Mouse (Mus musculus): ENCODE measurements around the gene Dnm3. TPM values are rescaled to one million over a fixed set of nuclear protein-coding genes. Genes with fewer than 3 reads are reported as not detected.
A peak's percentile ranks its signal among the peaks of the same experiment; 100 is the strongest.

Dnm3 gene
- polyA plus RNA-seq, 1 experiment from 2014 or later = 12.9 TPM

GRCm38 (mm10) chr1:162256912-162257607 is 220.8 kb downstream of the Dnm3 start:
- DNase-seq (ENCODE audit: low spot score) = no peak
- Histone ChIP-seq H3K4me3 (ENCODE audit: low read depth, low read length) (no peak overlapping the region), H3K36me3 (ENCODE audit: control insufficient read depth, insufficient read depth, low read length) (no peaks in the 10 kb centered on the region), H3K4me2 (ENCODE audit: low read depth) (no peak overlapping the region), H3K9ac (ENCODE audit: low read length) (no peak overlapping the region), H3K27ac (ENCODE audit: low read depth, low read length) (no peak overlapping the region), H3K9me3 (ENCODE audit: control insufficient read depth, low read length) (no peaks in the 10 kb centered on the region), H3K27me3 (ENCODE audit: control insufficient read depth, insufficient read depth, low read length) (no peaks in the 10 kb centered on the region), H3K4me1 (ENCODE audit: control insufficient read depth, insufficient read depth, low read length) (0 out of 2 replicates have a peak, but pooled peaks cover 7% of the 10 kb centered on the region)
- ATAC-seq (ENCODE audit: insufficient read depth, low FRiP score, low TSS enrichment) = no peak
- WGBS = 83% methylated on average over 6 of the region's 6 CpGs

DNA sequence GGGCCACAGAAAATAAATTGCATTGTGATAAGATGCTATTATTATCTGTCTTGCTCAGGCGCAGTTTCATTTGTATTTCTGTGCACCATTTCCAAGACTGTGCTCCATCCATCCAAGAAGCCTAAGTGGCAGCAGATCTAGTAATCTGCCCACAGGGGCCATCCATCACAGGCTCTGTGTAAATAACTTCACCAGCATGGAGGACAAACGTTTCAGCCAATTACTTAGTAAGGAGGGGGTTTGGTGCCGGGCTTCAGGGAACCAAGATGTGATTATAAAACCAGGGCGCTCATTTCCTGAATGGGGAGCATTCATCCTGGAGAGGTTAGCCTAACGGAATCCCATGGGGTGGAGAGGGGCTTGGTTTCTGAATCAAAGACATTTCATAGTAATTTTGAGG is 222.9 kb downstream of the Dnm3 start:
- no peaks in the 10 kb centered on the region for H3K36me3 ChIP-seq (ENCODE audit: control insufficient read depth, insufficient read depth, low read length)
- H3K4me1 ChIP-seq (ENCODE audit: control insufficient read depth, insufficient read depth, low read length) = 0 out of 2 replicates have a peak, but pooled peaks cover 7% of the 10 kb centered on the region
- H3K4me3 ChIP-seq (ENCODE audit: low read depth, low read length) = no peak overlapping the region
- WGBS = 30% methylated on average over 5 of the region's 5 CpGs
- H3K9ac ChIP-seq (ENCODE audit: low read length) = no peak overlapping the region
- H3K4me2 ChIP-seq (ENCODE audit: low read depth) = no peak overlapping the region
- ATAC-seq (ENCODE audit: insufficient read depth, low FRiP score, low TSS enrichment) (0 out of 2 replicates have a peak, but pooled peaks have one; percentile 55), DNase-seq (ENCODE audit: low spot score) (peak; percentile 59)
- no peaks in the 10 kb centered on the region for H3K27me3 ChIP-seq (ENCODE audit: control insufficient read depth, insufficient read depth, low read length)
- no peak overlapping the region for H3K27ac ChIP-seq (ENCODE audit: low read depth, low read length)
- no peaks in the 10 kb centered on the region for H3K9me3 ChIP-seq (ENCODE audit: control insufficient read depth, low read length)

GRCm38 (mm10) chr1:162253971-162254641 is 223.7 kb downstream of the Dnm3 start:
- H3K27ac ChIP-seq (ENCODE audit: low read depth, low read length) = no peak overlapping the region
- no peak overlapping the region for H3K4me3 ChIP-seq (ENCODE audit: low read depth, low read length)
- H3K36me3 ChIP-seq (ENCODE audit: control insufficient read depth, insufficient read depth, low read length) = no peaks in the 10 kb centered on the region
- no peak for ATAC-seq (ENCODE audit: insufficient read depth, low FRiP score, low TSS enrichment)
- no peaks in the 10 kb centered on the region for H3K9me3 ChIP-seq (ENCODE audit: control insufficient read depth, low read length)
- no peak overlapping the region for H3K4me2 ChIP-seq (ENCODE audit: low read depth)
- no peaks in the 10 kb centered on the region for H3K27me3 ChIP-seq (ENCODE audit: control insufficient read depth, insufficient read depth, low read length)
- no peak for DNase-seq (ENCODE audit: low spot score)
- 68% methylated on average over 8 of the region's 8 CpGs for WGBS
- no peak overlapping the region for H3K9ac ChIP-seq (ENCODE audit: low read length)
- H3K4me1 ChIP-seq (ENCODE audit: control insufficient read depth, insufficient read depth, low read length) = 0 out of 2 replicates have a peak, but pooled peaks cover 7% of the 10 kb centered on the region

GRCm38 (mm10) chr1:162252869-162253268 is 225.0 kb downstream of the Dnm3 start:
- H3K9ac ChIP-seq (ENCODE audit: low read length) = no peak overlapping the region
- DNase-seq (ENCODE audit: low spot score) (no peak), ATAC-seq (ENCODE audit: insufficient read depth, low FRiP score, low TSS enrichment) (no peak)
- H3K4me2 ChIP-seq (ENCODE audit: low read depth) = no peak overlapping the region
- H3K27ac ChIP-seq (ENCODE audit: low read depth, low read length) = no peak overlapping the region
- no peaks in the 10 kb centered on the region for H3K36me3 ChIP-seq (ENCODE audit: control insufficient read depth, insufficient read depth, low read length)
- 71% methylated on average over 2 of the region's 2 CpGs for whole genome bisulfite sequencing
- no peaks in the 10 kb centered on the region for H3K27me3 ChIP-seq (ENCODE audit: control insufficient read depth, insufficient read depth, low read length)
- no peaks in the 10 kb centered on the region for H3K9me3 ChIP-seq (ENCODE audit: control insufficient read depth, low read length)
- H3K4me1 ChIP-seq (ENCODE audit: control insufficient read depth, insufficient read depth, low read length) = 0 out of 2 replicates have a peak, but pooled peaks cover 7% of the 10 kb centered on the region
- H3K4me3 ChIP-seq (ENCODE audit: low read depth, low read length) = no peak overlapping the region

GRCm38 (mm10) chr1:162247216-162247615 is 230.6 kb downstream of the Dnm3 start:
- no peaks in the 10 kb centered on the region for H3K9me3 ChIP-seq (ENCODE audit: control insufficient read depth, low read length)
- H3K27ac ChIP-seq (ENCODE audit: low read depth, low read length) = no peak overlapping the region
- no peaks in the 10 kb centered on the region for H3K27me3 ChIP-seq (ENCODE audit: control insufficient read depth, insufficient read depth, low read length)
- no peak overlapping the region for H3K4me2 ChIP-seq (ENCODE audit: low read depth)
- no peak overlapping the region for H3K4me3 ChIP-seq (ENCODE audit: low read depth, low read length)
- no peaks in the 10 kb centered on the region for H3K36me3 ChIP-seq (ENCODE audit: control insufficient read depth, insufficient read depth, low read length)
- H3K4me1 ChIP-seq (ENCODE audit: control insufficient read depth, insufficient read depth, low read length) = peaks cover 3% of the 10 kb centered on the region; the same call in 1 of the 2 replicates
- ATAC-seq (ENCODE audit: insufficient read depth, low FRiP score, low TSS enrichment) (no peak), DNase-seq (ENCODE audit: low spot score) (no peak)
- no peak overlapping the region for H3K9ac ChIP-seq (ENCODE audit: low read length)
- WGBS = 93% methylated on average over 5 of the region's 5 CpGs

- Histone ChIP-seq H3K36me3 (ENCODE audit: control insufficient read depth, insufficient read depth, low read length) (no peaks in the 10 kb centered on the region), H3K4me1 (ENCODE audit: control insufficient read depth, insufficient read depth, low read length) (peaks cover 3% of the 10 kb centered on the region; the same call in 1 of the 2 replicates), H3K4me3 (ENCODE audit: low read depth, low read length) (no peak overlapping the region), H3K9me3 (ENCODE audit: control insufficient read depth, low read length) (no peaks in the 10 kb centered on the region), H3K4me2 (ENCODE audit: low read depth) (no peak overlapping the region), H3K9ac (ENCODE audit: low read length) (no peak overlapping the region), H3K27ac (ENCODE audit: low read depth, low read length) (0 out of 2 replicates have a peak overlapping the region, but pooled peaks have one; percentile 20), H3K27me3 (ENCODE audit: control insufficient read depth, insufficient read depth, low read length) (no peaks in the 10 kb centered on the region)
- ATAC-seq (ENCODE audit: insufficient read depth, low FRiP score, low TSS enrichment) (no peak), DNase-seq (ENCODE audit: low spot score) (peak; percentile 21)
- whole genome bisulfite sequencing = 44% methylated on average over 2 of the region's 2 CpGs
These were observed 234.2 kb downstream of the Dnm3 start for GRCm38 (mm10) chr1:162243651-162243990.

GRCm38 (mm10) chr1:162242980-162243650 is 234.7 kb downstream of the Dnm3 start:
- no peak overlapping the region for H3K9ac ChIP-seq (ENCODE audit: low read length)
- no peaks in the 10 kb centered on the region for H3K36me3 ChIP-seq (ENCODE audit: control insufficient read depth, insufficient read depth, low read length)
- H3K4me2 ChIP-seq (ENCODE audit: low read depth) = no peak overlapping the region
- WGBS = 58% methylated on average over 7 of the region's 7 CpGs
- peaks cover 3% of the 10 kb centered on the region; the same call in 1 of the 2 replicates for H3K4me1 ChIP-seq (ENCODE audit: control insufficient read depth, insufficient read depth, low read length)
- DNase-seq (ENCODE audit: low spot score) (no peak), ATAC-seq (ENCODE audit: insufficient read depth, low FRiP score, low TSS enrichment) (no peak)
- H3K27me3 ChIP-seq (ENCODE audit: control insufficient read depth, insufficient read depth, low read length) = no peaks in the 10 kb centered on the region
- H3K9me3 ChIP-seq (ENCODE audit: control insufficient read depth, low read length) = no peaks in the 10 kb centered on the region
- no peak overlapping the region for H3K27ac ChIP-seq (ENCODE audit: low read depth, low read length)
- H3K4me3 ChIP-seq (ENCODE audit: low read depth, low read length) = no peak overlapping the region

DNA sequence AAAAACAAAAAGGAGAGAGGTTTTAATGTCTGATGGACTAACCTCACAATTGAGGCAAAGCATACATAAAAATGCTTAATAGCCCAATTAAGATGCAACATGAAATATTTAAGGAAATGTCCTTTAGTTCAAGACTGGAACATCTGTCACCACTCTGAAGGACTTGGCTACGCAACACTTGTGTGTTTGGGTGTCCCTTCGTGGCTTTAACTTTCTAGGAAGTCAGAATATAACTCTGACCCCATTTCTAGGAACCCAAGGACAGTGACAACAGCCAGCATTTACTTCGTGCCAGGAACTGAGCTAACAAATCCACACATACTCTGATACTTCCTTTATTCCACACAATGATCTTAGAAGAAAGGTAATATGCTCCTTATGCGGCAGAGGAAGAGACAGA is 237.1 kb downstream of the Dnm3 start:
- ATAC-seq (ENCODE audit: insufficient read depth, low FRiP score, low TSS enrichment) (no peak), DNase-seq (ENCODE audit: low spot score) (no peak)
- 91% methylated on average over 4 of the region's 4 CpGs for WGBS
- Histone ChIP-seq H3K27me3 (ENCODE audit: control insufficient read depth, insufficient read depth, low read length) (no peaks in the 10 kb centered on the region), H3K9me3 (ENCODE audit: control insufficient read depth, low read length) (no peaks in the 10 kb centered on the region), H3K4me3 (ENCODE audit: low read depth, low read length) (no peak overlapping the region), H3K4me2 (ENCODE audit: low read depth) (no peak overlapping the region), H3K4me1 (ENCODE audit: control insufficient read depth, insufficient read depth, low read length) (peaks cover 3% of the 10 kb centered on the region; the same call in 1 of the 2 replicates), H3K27ac (ENCODE audit: low read depth, low read length) (no peak overlapping the region), H3K36me3 (ENCODE audit: control insufficient read depth, insufficient read depth, low read length) (no peaks in the 10 kb centered on the region), H3K9ac (ENCODE audit: low read length) (no peak overlapping the region)
